Mouse (Mus musculus) C2C12 (cell line): Measurements from ENCODE around the gene RPS10-NUDT3.

Experiments
- CEBPB ChIP-seq: IDR thresholded peaks from one replicate; pipeline ENCODE4 v1.6.1; 2011; ENCODE audit warnings: low read depth, mild to moderate bottlenecking, control low read depth, moderate library complexity
- CTCF ChIP-seq: IDR thresholded peaks from one replicate; pipeline ENCODE4 v1.5.1; 2011; ENCODE audit not compliant: control insufficient read depth, insufficient read depth, insufficient read length
- MAX ChIP-seq: IDR thresholded peaks from one replicate; pipeline ENCODE4 v1.6.1; 2011; ENCODE audit warnings: mild to moderate bottlenecking, control low read depth
- MYOD1 ChIP-seq: IDR thresholded peaks from one replicate; pipeline ENCODE4 v1.6.1; 2011; ENCODE audit warnings: low read depth; ENCODE audit not compliant: control insufficient read depth, insufficient read length
- MYOG ChIP-seq: IDR thresholded peaks from one replicate; pipeline ENCODE4 v1.6.1; 2011; ENCODE audit not compliant: control insufficient read depth, insufficient read length; ENCODE audit errors: extremely low read depth
- USF1 ChIP-seq: IDR thresholded peaks from one replicate; pipeline ENCODE4 v1.6.1; 2011; ENCODE audit warnings: low read depth, mild to moderate bottlenecking, control low read depth, moderate library complexity

DNA sequence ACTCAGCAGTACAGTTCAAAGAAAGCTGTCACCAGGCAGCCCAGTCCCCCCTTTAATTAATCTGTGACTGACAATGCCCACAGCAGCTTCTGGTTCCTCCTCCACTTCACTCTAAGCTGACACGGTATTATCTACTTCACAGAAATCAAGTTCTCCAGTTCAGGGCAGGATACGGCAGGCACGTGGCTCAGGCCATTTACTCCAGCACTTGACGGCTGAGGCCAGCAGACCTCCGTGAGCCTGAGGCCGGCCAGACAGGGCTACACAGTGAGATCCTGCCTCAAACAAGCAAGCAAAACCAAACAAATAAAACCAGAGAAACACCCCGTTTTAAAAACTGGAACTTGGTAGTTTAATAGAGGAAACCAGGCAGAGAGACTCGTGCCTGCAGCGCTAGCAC, 48.4 kb downstream of the RPS10-NUDT3 start:
- TF ChIP-seq CTCF, result no peak
- TF ChIP-seq MAX, result no peak
- no peak for TF ChIP-seq USF1
- TF ChIP-seq MYOG, result no peak
- TF ChIP-seq CEBPB, result no peak
- no peak for TF ChIP-seq MYOD1
